Mouse (Mus musculus) embryo, embryonic 11 days (tissue): Measurements from ENCODE around the gene Elobl.
A peak's percentile ranks its signal among the peaks of the same experiment; 100 is the strongest.
"Not testable (repeated sequence)": the region's sequence is repeated elsewhere in the genome, so short reads cannot be mapped to it uniquely, and the experiment has no call there.

Experiments used
- DNase-seq: peaks from one replicate; pipeline ENCODE4 v3.0.0-alpha.2; 2015

Gene Elobl

GRCm38 (mm10) chr11:88966881-88967361 lies at the start of gene Elobl:
Gene Elobl, minus strand, starts transcription at chr11:88966931.
- DNase-seq = no peak

- DNase-seq = no peak
These were observed 45.5 kb upstream of the Elobl start for GRCm38 (mm10) chr11:89012241-89012640.

- no peak for DNase-seq
These were observed 42.8 kb upstream of the Elobl start for GRCm38 (mm10) chr11:89009496-89009895.

- DNase-seq = no peak
These were observed 42.3 kb upstream of the Elobl start for GRCm38 (mm10) chr11:89009066-89009465.

GRCm38 (mm10) chr11:89007582-89007981 lies 40.9 kb upstream of the Elobl start:
- DNase-seq = no peak

- DNase-seq = no peak
These were observed 39.7 kb upstream of the Elobl start for GRCm38 (mm10) chr11:89006404-89006803.

- DNase-seq = no peak
These were observed 38.7 kb upstream of the Elobl start for GRCm38 (mm10) chr11:89005473-89005872.

GRCm38 (mm10) chr11:89003726-89004125 lies 37.0 kb upstream of the Elobl start:
- DNase-seq = no peak

GRCm38 (mm10) chr11:89003078-89003477 lies 36.3 kb upstream of the Elobl start:
- no peak for DNase-seq

- no peak for DNase-seq
These were observed 35.9 kb upstream of the Elobl start for GRCm38 (mm10) chr11:89002621-89003020.

GRCm38 (mm10) chr11:89002068-89002467 lies 35.3 kb upstream of the Elobl start:
- DNase-seq = no peak

- no peak for DNase-seq
These were observed 34.8 kb upstream of the Elobl start for GRCm38 (mm10) chr11:89001569-89001968.

GRCm38 (mm10) chr11:89000527-89000819 lies 33.7 kb upstream of the Elobl start:
- no peak for DNase-seq

GRCm38 (mm10) chr11:88999723-89000526 lies 33.2 kb upstream of the Elobl start:
- DNase-seq = no peak

GRCm38 (mm10) chr11:88998974-88999722 lies 32.4 kb upstream of the Elobl start, which contains the start of gene Trim25:
Gene Trim25, plus strand, starts transcription at chr11:88999376.
- peak; percentile 85 for DNase-seq

GRCm38 (mm10) chr11:88998406-88998805 lies 31.7 kb upstream of the Elobl start:
- no peak for DNase-seq

GRCm38 (mm10) chr11:88997343-88997742 lies 30.6 kb upstream of the Elobl start:
- not testable (repeated sequence) for DNase-seq

GRCm38 (mm10) chr11:88996427-88996826 lies 29.7 kb upstream of the Elobl start:
- DNase-seq = no peak

- no peak for DNase-seq
These were observed 28.9 kb upstream of the Elobl start for GRCm38 (mm10) chr11:88995616-88996015.

GRCm38 (mm10) chr11:88994492-88994891 lies 27.8 kb upstream of the Elobl start:
- DNase-seq = no peak

- DNase-seq = peak; percentile 65
These were observed 26.9 kb upstream of the Elobl start for GRCm38 (mm10) chr11:88993625-88994024.

- DNase-seq = no peak
These were observed 26.5 kb upstream of the Elobl start for GRCm38 (mm10) chr11:88993186-88993585.

GRCm38 (mm10) chr11:88989530-88989929 lies 22.8 kb upstream of the Elobl start:
- peak; percentile 45 for DNase-seq

- DNase-seq = no peak
These were observed 22.2 kb upstream of the Elobl start for GRCm38 (mm10) chr11:88988956-88989355.
